Comparison of ENCODE assay signal across 8 mouse cellular contexts in genomic region chr2:80639398-80639797, GRCm38 (mm10). TPM values are rescaled to one million over a fixed set of nuclear protein-coding genes. Genes with fewer than 3 reads are reported as not detected.
DNase-seq lines count a peak whose midpoint lies in the region; ATAC-seq and TF ChIP-seq lines count a peak whose summit lies in the region.

No protein-coding gene starts in this region.

- H3K4me2 ChIP-seq in heart, embryonic 16.5 days (ENCODE audit: low read depth, low read length) = peak overlapping the region; percentile 78
- H3K4me2 ChIP-seq in forebrain, embryonic 16.5 days (ENCODE audit: low read length) = peak overlapping the region; percentile 72
- H3K4me2 ChIP-seq in liver, postnatal 0 days (ENCODE audit: low read depth, low read length) = peak overlapping the region; percentile 66

- no peak for ATAC-seq in heart, embryonic 16.5 days (replicated peaks; ENCODE audit: extremely low read depth, insufficient read depth, low FRiP score)
- ATAC-seq in G1E (ENCODE audit: extremely low read depth, insufficient number of reproducible peaks, low FRiP score, poor library complexity, severe bottlenecking) = no peak
- no peak for ATAC-seq in forebrain, embryonic 16.5 days
- no peak for ATAC-seq in liver, postnatal 0 days
- no peak for ATAC-seq in cerebellum, adult (ENCODE audit: insufficient number of reproducible peaks, low FRiP score, low TSS enrichment)

- H3K9ac ChIP-seq in heart, embryonic 16.5 days (ENCODE audit: low read length) = peak overlapping the region; percentile 80
- H3K9ac ChIP-seq in forebrain, embryonic 16.5 days (replicated peaks; ENCODE audit: low read depth, low read length) = peak overlapping the region; percentile 73
- peak overlapping the region; percentile 80 for H3K9ac ChIP-seq in liver, postnatal 0 days (replicated peaks)

- no peak for TF ChIP-seq EP300 in liver, postnatal 0 days (IDR thresholded peaks at IDR 0.05; ENCODE audit: low read depth)

- no peaks in the 10 kb centered on the region for H3K9me3 ChIP-seq in heart, embryonic 16.5 days (replicated peaks; ENCODE audit: control insufficient read depth, low read length)
- H3K9me3 ChIP-seq in G1E (replicated peaks) = no peaks in the 10 kb centered on the region
- H3K9me3 ChIP-seq in forebrain, embryonic 16.5 days (ENCODE audit: control insufficient read depth, low read length) = no peaks in the 10 kb centered on the region
- H3K9me3 ChIP-seq in liver, postnatal 0 days (ENCODE audit: low read length) = no peaks in the 10 kb centered on the region

- TF ChIP-seq CTCF in G1E (IDR thresholded peaks at IDR 0.05; ENCODE audit: low read depth, low read length) = no peak
- TF ChIP-seq CTCF in liver, postnatal 0 days (IDR thresholded peaks at IDR 0.05; ENCODE audit: low read depth) = no peak

- H3K4me3 ChIP-seq in heart, embryonic 16.5 days (ENCODE audit: low read length) = peak overlapping the region; percentile 80
- H3K4me3 ChIP-seq in G1E (ENCODE audit: low read depth, low read length) = peak overlapping the region; percentile 99
- H3K4me3 ChIP-seq in forebrain, embryonic 16.5 days (replicated peaks; ENCODE audit: low read length) = peak overlapping the region; percentile 78
- peak overlapping the region; percentile 89 for H3K4me3 ChIP-seq in liver, postnatal 0 days (ENCODE audit: low read depth, low read length)

- no peak for DNase-seq in heart, adult 9 months (ENCODE audit: low spot score in 2 of 2)
- no peak for DNase-seq in G1E (ENCODE audit: low spot score)
- DNase-seq in liver, postnatal 0 days = no peak
- DNase-seq in natural killer cell, adult 2 months (ENCODE audit: low spot score in 2 of 2) = no peak
- no peak for DNase-seq in thymus, postnatal 36 days

- 13% methylated on average over 8 of the region's 8 CpGs for WGBS in heart, embryonic 16.5 days
- WGBS in forebrain, embryonic 16.5 days = 12% methylated on average over 8 of the region's 8 CpGs
- 6% methylated on average over 8 of the region's 8 CpGs for WGBS in liver, postnatal 0 days (ENCODE audit: insufficient replicate concordance)

- H3K27me3 ChIP-seq in heart, embryonic 16.5 days (ENCODE audit: control insufficient read depth, insufficient read depth, low read length) = no peaks in the 10 kb centered on the region
- H3K27me3 ChIP-seq in G1E (ENCODE audit: insufficient read depth, low read length) = no peaks in the 10 kb centered on the region
- H3K27me3 ChIP-seq in forebrain, embryonic 16.5 days (replicated peaks; ENCODE audit: control insufficient read depth, insufficient read depth, low read length) = no peaks in the 10 kb centered on the region
- H3K27me3 ChIP-seq in liver, postnatal 0 days (ENCODE audit: insufficient read depth, low read length) = no peaks in the 10 kb centered on the region

- H3K4me1 ChIP-seq in heart, embryonic 16.5 days (ENCODE audit: control insufficient read depth, insufficient read depth, low read length) = peaks cover 7% of the 10 kb centered on the region
- peaks cover 21% of the 10 kb centered on the region for H3K4me1 ChIP-seq in G1E (ENCODE audit: insufficient read depth, low read depth, low read length)
- peaks cover 5% of the 10 kb centered on the region for H3K4me1 ChIP-seq in forebrain, embryonic 16.5 days (replicated peaks; ENCODE audit: control insufficient read depth, insufficient read depth, low read length)
- H3K4me1 ChIP-seq in liver, postnatal 0 days (ENCODE audit: insufficient read depth) = peaks cover 9% of the 10 kb centered on the region

- peaks cover 10% of the 10 kb centered on the region for H3K36me3 ChIP-seq in heart, embryonic 16.5 days (ENCODE audit: control insufficient read depth, insufficient read depth)
- peaks cover 28% of the 10 kb centered on the region for H3K36me3 ChIP-seq in G1E (replicated peaks)
- H3K36me3 ChIP-seq in forebrain, embryonic 16.5 days (ENCODE audit: control insufficient read depth, insufficient read depth) = peaks cover 8% of the 10 kb centered on the region
- H3K36me3 ChIP-seq in liver, postnatal 0 days (replicated peaks; ENCODE audit: insufficient read depth, low read length) = peaks cover 16% of the 10 kb centered on the region

- H3K27ac ChIP-seq in heart, embryonic 16.5 days (ENCODE audit: low read length) = no peak overlapping the region
- H3K27ac ChIP-seq in forebrain, embryonic 16.5 days (ENCODE audit: low read length) = no peak overlapping the region
- H3K27ac ChIP-seq in liver, postnatal 0 days (ENCODE audit: low read depth) = no peak overlapping the region

RNA-seq across cellular contexts. Expression of gene Nup35, which starts 22.4 kb away (rescaled TPM):
- polyA plus RNA-seq in heart, embryonic 16.5 days (2015; fragmentation: Nextera tagmentation; extraction: Ambion mirVana) = 22.6 and 24.1 TPM in 2 replicates
- total RNA-seq in G1E (2014; fragmentation: Nextera tagmentation) (65.8 and 73.1 TPM in 2 replicates), G1E (2017) (85.6 and 87.8 TPM in 2 replicates)
- polyA plus RNA-seq in G1E (2012) = 1.2 and 2.2 TPM in 2 replicates
- polyA plus RNA-seq in forebrain, embryonic 16.5 days (2015; fragmentation: Nextera tagmentation; extraction: Ambion mirVana) = 55.3 and 58.7 TPM in 2 replicates
- polyA plus RNA-seq in liver, postnatal 0 days (2015; fragmentation: Nextera tagmentation; extraction: Ambion mirVana) = 10.6 and 11.7 TPM in 2 replicates

RNA-seq across cellular contexts. Expression of gene Dusp19, which starts 22.6 kb away (rescaled TPM):
- 9.3 and 10.3 TPM in 2 replicates for polyA plus RNA-seq in heart, embryonic 16.5 days (2015; fragmentation: Nextera tagmentation; extraction: Ambion mirVana)
- 27.0 and 30.1 TPM in 2 replicates for total RNA-seq in G1E (2014; fragmentation: Nextera tagmentation)
- 19.3 and 21.8 TPM in 2 replicates for total RNA-seq in G1E (2017)
- 0.46 and 1.1 TPM in 2 replicates for polyA plus RNA-seq in G1E (2012)
- polyA plus RNA-seq in forebrain, embryonic 16.5 days (2015; fragmentation: Nextera tagmentation; extraction: Ambion mirVana) = 16.3 and 16.5 TPM in 2 replicates
- polyA plus RNA-seq in liver, postnatal 0 days (2015; fragmentation: Nextera tagmentation; extraction: Ambion mirVana) = 3.5 and 3.9 TPM in 2 replicates

RNA-seq across cellular contexts. Expression of gene Nckap1, which starts 58.2 kb away (rescaled TPM):
- 40.2 and 52.6 TPM in 2 replicates for polyA plus RNA-seq in heart, embryonic 16.5 days (2015; fragmentation: Nextera tagmentation; extraction: Ambion mirVana)
- total RNA-seq in G1E (2014; fragmentation: Nextera tagmentation) = 28.2 and 37.2 TPM in 2 replicates
- total RNA-seq in G1E (2017) = 62.6 and 64.9 TPM in 2 replicates
- polyA plus RNA-seq in G1E (2012) = 4.3 and 5.0 TPM in 2 replicates
- 103 and 108 TPM in 2 replicates for polyA plus RNA-seq in forebrain, embryonic 16.5 days (2015; fragmentation: Nextera tagmentation; extraction: Ambion mirVana)
- 10.8 and 11.5 TPM in 2 replicates for polyA plus RNA-seq in liver, postnatal 0 days (2015; fragmentation: Nextera tagmentation; extraction: Ambion mirVana)
